Mouse (Mus musculus): Measurements from ENCODE around the gene Npcd.

- TF ChIP-seq POLR2A (IDR thresholded peaks at IDR 0.05; ENCODE audit: low read depth, low read length): no peak
- peak; percentile 90 for TF ChIP-seq CTCF (IDR thresholded peaks at IDR 0.05; ENCODE audit: extremely low read depth, insufficient read depth, insufficient read length, insufficient replicate concordance)
Measured at GRCm38 (mm10) chr15:79883352-79883822, 49.4 kb upstream of the Npcd start.

Measured in spleen, adult 2 months (tissue).